Comparison of ENCODE assay signal across 7 mouse cellular contexts in the genomic region with DNA sequence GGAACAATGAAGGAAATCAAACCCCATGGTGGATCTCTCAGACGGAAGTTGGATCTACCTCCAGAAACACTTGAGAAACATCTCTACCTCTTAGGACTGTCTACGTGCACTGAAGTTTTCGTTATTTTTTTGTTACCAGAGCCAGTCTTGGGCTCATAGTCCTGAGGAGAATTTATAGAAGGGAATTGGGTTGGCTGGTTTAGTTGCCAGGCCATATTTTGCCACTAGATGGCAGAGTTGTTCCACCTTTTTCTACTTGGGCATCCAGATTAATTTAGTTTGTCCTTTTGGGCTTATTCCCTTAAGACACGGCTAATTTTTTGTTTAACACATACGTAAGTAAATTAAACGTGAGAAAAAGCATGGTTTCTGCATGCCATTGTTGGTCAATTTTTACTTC. TPM values are rescaled to one million over a fixed set of nuclear protein-coding genes. Genes with fewer than 3 reads are reported as not detected.
DNase-seq lines count a peak whose midpoint lies in the region; ATAC-seq and TF ChIP-seq lines count a peak whose summit lies in the region.

No protein-coding gene starts in this region.

- TF ChIP-seq EP300 in MEL (IDR thresholded peaks at IDR 0.05; ENCODE audit: low read depth in 1 of 2, low read length in 2 of 2) = no peak

- no peaks in the 10 kb centered on the region for H3K27me3 ChIP-seq in MEL (ENCODE audit: control insufficient read depth in 1 of 2, insufficient read depth in 2 of 2, low read length in 2 of 2)
- no peaks in the 10 kb centered on the region for H3K27me3 ChIP-seq in cerebellum, adult 2 months (ENCODE audit: control insufficient read depth, insufficient read depth, low read length)
- H3K27me3 ChIP-seq in intestine, embryonic 15.5 days (replicated peaks) = no peaks in the 10 kb centered on the region
- no peaks in the 10 kb centered on the region for H3K27me3 ChIP-seq in limb, embryonic 10.5 days (ENCODE audit: low read depth, poor library complexity, severe bottlenecking)

- H3K9me3 ChIP-seq in MEL (replicated peaks; ENCODE audit: insufficient read depth, low read length) = no peaks in the 10 kb centered on the region
- no peaks in the 10 kb centered on the region for H3K9me3 ChIP-seq in intestine, embryonic 15.5 days
- H3K9me3 ChIP-seq in limb, embryonic 10.5 days (replicated peaks) = no peaks in the 10 kb centered on the region

- TF ChIP-seq CTCF in MEL (IDR thresholded peaks at IDR 0.05 in 2 of 3, conservative IDR thresholded peaks at IDR 0.05 in 1 of 3; ENCODE audit: control insufficient read depth in 1 of 3, insufficient read depth in 1 of 3, low read depth in 2 of 3, low read length in 3 of 3, poor library complexity in 1 of 3, severe bottlenecking in 1 of 3) = peak; percentile 38 to 83 (median 75)
- TF ChIP-seq CTCF in cerebellum, adult 2 months (IDR thresholded peaks at IDR 0.05; ENCODE audit: borderline replicate concordance, insufficient read depth, low read depth, low read length) = no peak; the same call in 1 of the 2 replicates

- H3K4me2 ChIP-seq in intestine, embryonic 15.5 days (replicated peaks) = no peak overlapping the region

- 22% methylated on average over 6 of the region's 6 CpGs for WGBS in cerebellum, adult 2 months
- WGBS in intestine, embryonic 15.5 days = 24% methylated on average over 6 of the region's 6 CpGs
- WGBS in limb, embryonic 10.5 days = 31% methylated on average over 6 of the region's 6 CpGs

- no peaks in the 10 kb centered on the region for H3K79me2 ChIP-seq in MEL (ENCODE audit: control insufficient read depth, insufficient read depth, low read length, poor library complexity)

- H3K27ac ChIP-seq in MEL (ENCODE audit: control insufficient read depth, low read depth, low read length) = no peak overlapping the region
- H3K27ac ChIP-seq in cerebellum, adult 2 months (ENCODE audit: insufficient read depth, low read length) = no peak overlapping the region
- no peak overlapping the region for H3K27ac ChIP-seq in intestine, embryonic 15.5 days
- no peak overlapping the region for H3K27ac ChIP-seq in limb, embryonic 10.5 days

- TF ChIP-seq RAD21 in MEL (IDR thresholded peaks at IDR 0.05; ENCODE audit: low read depth, low read length) = peak; percentile 89

- no peak for TF ChIP-seq POLR2A in MEL (IDR thresholded peaks at IDR 0.05; ENCODE audit: control insufficient read depth in 1 of 2, insufficient read depth in 1 of 2, low read depth in 1 of 2, low read length in 2 of 2, poor library complexity in 1 of 2)
- no peak for TF ChIP-seq POLR2A in cerebellum, adult 2 months (IDR thresholded peaks at IDR 0.05; ENCODE audit: borderline replicate concordance, insufficient read depth, low read length)

- H3K9ac ChIP-seq in MEL (ENCODE audit: control insufficient read depth, low read depth, low read length, poor library complexity, severe bottlenecking) = no peak overlapping the region
- no peak overlapping the region for H3K9ac ChIP-seq in intestine, embryonic 15.5 days

- ATAC-seq in intestine, embryonic 15.5 days = 0 out of 2 replicates have a peak, but pooled peaks have one; percentile 33

- H3K4me3 ChIP-seq in MEL (ENCODE audit: control insufficient read depth in 1 of 2, insufficient read depth in 1 of 2, low read depth in 2 of 2, low read length in 2 of 2) = no peak overlapping the region
- H3K4me3 ChIP-seq in cerebellum, adult 2 months (replicated peaks; ENCODE audit: insufficient read depth, low read depth, low read length) = no peak overlapping the region
- H3K4me3 ChIP-seq in intestine, embryonic 15.5 days (replicated peaks) = no peak overlapping the region
- no peak overlapping the region for H3K4me3 ChIP-seq in limb, embryonic 10.5 days

- no peaks in the 10 kb centered on the region for H3K36me3 ChIP-seq in MEL (ENCODE audit: control insufficient read depth in 1 of 2, insufficient read depth in 2 of 2, low read length in 2 of 2)
- no peaks in the 10 kb centered on the region for H3K36me3 ChIP-seq in intestine, embryonic 15.5 days
- no peaks in the 10 kb centered on the region for H3K36me3 ChIP-seq in limb, embryonic 10.5 days

- no peaks in the 10 kb centered on the region for H3K4me1 ChIP-seq in MEL (ENCODE audit: control insufficient read depth in 1 of 2, insufficient read depth in 2 of 2, low read length in 2 of 2)
- no peaks in the 10 kb centered on the region for H3K4me1 ChIP-seq in cerebellum, adult 2 months (ENCODE audit: control insufficient read depth, insufficient read depth, low read length)
- peaks cover 9% of the 10 kb centered on the region; the same call in 1 of the 2 replicates for H3K4me1 ChIP-seq in intestine, embryonic 15.5 days (replicated peaks)
- H3K4me1 ChIP-seq in limb, embryonic 10.5 days = peaks cover 10% of the 10 kb centered on the region; the same call in 1 of the 2 replicates

- DNase-seq in A20 (ENCODE audit: low read depth, low spot score) (peak; percentile 56), MEL (ENCODE audit: low read depth, low spot score) (peak; percentile 58)
- DNase-seq in cerebellum, adult 2 months = peak; percentile 45 to 55
- DNase-seq in forelimb bud, embryonic 11.5 days (ENCODE audit: low read depth, low spot score) = peak; percentile 57
- DNase-seq in limb, embryonic 10.5 days (ENCODE audit: low spot score) = peak; percentile 58
- peak; percentile 68 for DNase-seq in ovary, postnatal 14 days (ENCODE audit: low spot score)

TF ChIP-seq in MEL, 35 proteins besides CTCF, POLR2A, EP300 and RAD21:
- TF ChIP-seq SMC3 (IDR thresholded peaks at IDR 0.05; ENCODE audit: low read depth, low read length) (peak; percentile 72), ZC3H11A (IDR thresholded peaks at IDR 0.05; ENCODE audit: low read depth, low read length) (peak; percentile 68), BHLHE40 (IDR thresholded peaks at IDR 0.05; ENCODE audit: borderline replicate concordance, low read depth, low read length) (0 out of 2 replicates have a peak, but pooled peaks have one; percentile 34), ELF1 (IDR thresholded peaks at IDR 0.05; ENCODE audit: low read depth, low read length) (no peak), NRF1 (IDR thresholded peaks at IDR 0.05; ENCODE audit: insufficient read depth, low read depth, low read length, poor library complexity, severe bottlenecking) (no peak), USF1 (IDR thresholded peaks at IDR 0.05; ENCODE audit: low read depth, low read length) (no peak)

RNA-seq across cellular contexts. Expression of a gene that starts 37.1 kb away (rescaled TPM):
- 5.2 and 6.5 TPM in 2 replicates for total RNA-seq in MEL (2012; rRNA removed)
- 1 to 10 TPM in 1 of 2 experiments, not detected in 1; 7.0 TPM for polyA plus RNA-seq in MEL (2012; ENCODE audit: insufficient read depth in 1 of 2, insufficient read length in 2 of 2, low read depth in 1 of 2, low replicate concordance in 2 of 2, missing spikeins in 1 of 2)
- polyA plus RNA-seq in cerebellum, adult 2 months (2012; rRNA removed) = 19.9 and 21.6 TPM in 2 replicates
- 11.0 and 11.2 TPM in 2 replicates for polyA plus RNA-seq in intestine, embryonic 15.5 days (2015; fragmentation: Nextera tagmentation; extraction: Ambion mirVana)
- 4.4 and 7.2 TPM in 2 replicates for polyA plus RNA-seq in limb, embryonic 10.5 days (2016; fragmentation: Nextera tagmentation; extraction: Ambion mirVana)
